ENCODE assay signal across 21 mouse cellular contexts in genomic region chr3:131251601-131252000, GRCm38 (mm10). TPM values are rescaled to one million over a fixed set of nuclear protein-coding genes. Genes with fewer than 3 reads are reported as not detected.
DNase-seq lines count a peak whose midpoint lies in the region; ATAC-seq lines count a peak whose summit lies in the region.
"Had no signal": no experiment of that assay in that cellular context is flagged by ENCODE, and none has a peak within 500 bp of the region (broad histone marks: within the 10 kb centered on the region; RNA-seq: fewer than 3 reads in every experiment).

No protein-coding gene starts in this region.

- H3K27me3 ChIP-seq in heart, embryonic 10.5 days (ENCODE audit: insufficient read depth, poor library complexity, severe bottlenecking) = no peaks in the 10 kb centered on the region
- no peaks in the 10 kb centered on the region for H3K27me3 ChIP-seq in heart, embryonic 16.5 days (ENCODE audit: control insufficient read depth, insufficient read depth, low read length)
- H3K27me3 ChIP-seq: CH12.LX; embryonic facial prominence, embryonic 13.5 days; forebrain, embryonic 12.5 days; heart, embryonic 13.5 days; hindbrain, embryonic 12.5 days; Patski had no signal

- intact Hi-C loops in heart, postnatal 25 days (cut with DNase I) = loop anchor here (2.0 kb wide), 1 partner anchor 19 kb away; no protein-coding TSS in a partner anchor
- intact Hi-C loops in heart, postnatal 14 days (cut with DNase I) = no loop called here

- H3K4me3 ChIP-seq in heart, embryonic 10.5 days = no peak overlapping the region
- H3K4me3 ChIP-seq in heart, embryonic 16.5 days (ENCODE audit: low read length) = no peak overlapping the region
- H3K4me3 ChIP-seq: embryonic facial prominence, embryonic 13.5 days; forebrain, embryonic 12.5 days; heart, embryonic 13.5 days; hindbrain, embryonic 12.5 days had no signal

- no peaks in the 10 kb centered on the region for H3K9me3 ChIP-seq in heart, embryonic 10.5 days
- H3K9me3 ChIP-seq in heart, embryonic 16.5 days (replicated peaks; ENCODE audit: control insufficient read depth, low read length) = peaks cover 3% of the 10 kb centered on the region; the same call in 1 of the 2 replicates
- H3K9me3 ChIP-seq: forebrain, embryonic 12.5 days; heart, embryonic 13.5 days; hindbrain, embryonic 12.5 days had no signal

- H3K4me1 ChIP-seq in heart, embryonic 10.5 days = peaks cover 27% of the 10 kb centered on the region
- peaks cover 27% of the 10 kb centered on the region for H3K4me1 ChIP-seq in heart, embryonic 16.5 days (ENCODE audit: control insufficient read depth, insufficient read depth, low read length)
- H3K4me1 ChIP-seq: forebrain, embryonic 12.5 days; hindbrain, embryonic 12.5 days had no signal

- peak; percentile 40; the same call in 1 of the 2 replicates for ATAC-seq in heart, embryonic 16.5 days (replicated peaks; ENCODE audit: extremely low read depth, insufficient read depth, low FRiP score)
- ATAC-seq: activated CD4-positive, CD25-positive, alpha-beta regulatory T cell, adult 4 months; forebrain, embryonic 16.5 days; intestine, embryonic 16.5 days; Patski had no signal

- H3K27ac ChIP-seq in heart, embryonic 10.5 days = peak overlapping the region; percentile 45
- H3K27ac ChIP-seq in heart, embryonic 16.5 days (ENCODE audit: low read length) = peak overlapping the region; percentile 48
- H3K27ac ChIP-seq: embryonic facial prominence, embryonic 13.5 days; forebrain, embryonic 12.5 days; heart, embryonic 13.5 days; hindbrain, embryonic 12.5 days had no signal

- 52% methylated on average over 7 of the region's 7 CpGs for WGBS in heart, embryonic 10.5 days
- WGBS in heart, embryonic 16.5 days = 59% methylated on average over 7 of the region's 7 CpGs

- DNase-seq in heart, embryonic 10.5 days (ENCODE audit: low spot score) = no peak
- no peak for DNase-seq in heart, postnatal 25 days (ENCODE audit: low spot score)
- DNase-seq in heart, postnatal 14 days = no peak
- peak; percentile 7 for DNase-seq in lung, postnatal 36 days
- DNase-seq in lung, postnatal 4 days = no peak
- DNase-seq: adrenal gland, postnatal 14 days; cerebellum, adult 18-20 months; cerebellum, adult 9-11 months; cerebellum, postnatal 36 days; gastrocnemius, postnatal 10 days; kidney, adult 8-10 months had no signal

- H3K4me2 ChIP-seq in heart, embryonic 16.5 days (ENCODE audit: low read depth, low read length) = no peak overlapping the region
- H3K4me2 ChIP-seq: embryonic facial prominence, embryonic 13.5 days; forebrain, embryonic 12.5 days; heart, embryonic 13.5 days; hindbrain, embryonic 12.5 days had no signal

- no peak overlapping the region for H3K9ac ChIP-seq in heart, embryonic 16.5 days (ENCODE audit: low read length)
- H3K9ac ChIP-seq: embryonic facial prominence, embryonic 13.5 days; forebrain, embryonic 12.5 days; heart, embryonic 13.5 days; hindbrain, embryonic 12.5 days had no signal

- peaks cover 47% of the 10 kb centered on the region for H3K36me3 ChIP-seq in heart, embryonic 10.5 days
- H3K36me3 ChIP-seq in heart, embryonic 16.5 days (ENCODE audit: control insufficient read depth, insufficient read depth) = peaks cover 29% of the 10 kb centered on the region

RNA-seq across cellular contexts. Expression of gene Hadh, which starts 20.3 kb away (rescaled TPM):
- polyA plus RNA-seq in heart, embryonic 10.5 days (2016; fragmentation: Nextera tagmentation; extraction: Ambion mirVana) = 113 and 129 TPM in 2 replicates
- total RNA-seq in heart, postnatal 25 days (2021) = 100 to 1,000 TPM; 662 to 714 TPM
- polyA plus RNA-seq in heart, embryonic 16.5 days (2015; fragmentation: Nextera tagmentation; extraction: Ambion mirVana) = 193 and 199 TPM in 2 replicates
- total RNA-seq in heart, postnatal 14 days (2021) = 100 to 1,000 TPM; 631 to 633 TPM

RNA-seq across cellular contexts. Expression of gene Cyp2u1, which starts 51.4 kb away (rescaled TPM):
- polyA plus RNA-seq in heart, embryonic 10.5 days (2016; fragmentation: Nextera tagmentation; extraction: Ambion mirVana) = 3.7 and 7.0 TPM in 2 replicates
- 10 to 100 TPM; 33.7 to 34.8 TPM for total RNA-seq in heart, postnatal 25 days (2021)
- polyA plus RNA-seq in heart, embryonic 16.5 days (2015; fragmentation: Nextera tagmentation; extraction: Ambion mirVana) = 14.0 and 15.8 TPM in 2 replicates
- total RNA-seq in heart, postnatal 14 days (2021) = 10 to 100 TPM; 27.8 to 30.0 TPM
